Mouse (Mus musculus): ENCODE data around the gene Ptrhd1.

DNA sequence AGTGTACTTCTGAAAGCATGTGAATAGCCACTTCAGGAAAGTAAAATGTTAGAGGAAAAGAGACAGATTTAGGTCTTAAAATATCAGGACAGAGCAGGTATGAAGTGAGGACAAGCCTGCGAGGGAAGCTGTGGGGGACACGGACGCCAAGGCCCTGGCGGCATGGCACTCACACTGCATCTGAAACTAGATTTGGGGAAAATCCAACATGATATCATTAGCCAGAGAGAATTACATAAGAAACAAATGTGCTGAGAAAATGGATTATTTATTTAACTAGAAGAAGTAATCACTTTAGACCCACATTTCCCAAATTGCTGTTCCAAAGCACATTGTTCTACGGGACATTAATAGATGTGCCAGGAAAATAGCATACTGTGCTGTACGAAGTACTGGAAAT lies 37.3 kb downstream of the Ptrhd1 start:
- TF ChIP-seq HCFC1 (IDR thresholded peaks at IDR 0.05; ENCODE audit: borderline replicate concordance, insufficient read depth, low read length) (no peak), MAFK (IDR thresholded peaks at IDR 0.05; ENCODE audit: insufficient read depth, low read depth, low read length) (no peak)
